Mouse (Mus musculus): Measurements from ENCODE around the gene Med13l. TPM values are rescaled to one million over a fixed set of nuclear protein-coding genes. Genes with fewer than 3 reads are reported as not detected.

Gene Med13l
- total RNA-seq, 2 experiments from 2014 or later: 25.1 to 25.6 TPM

GRCm38 (mm10) chr5:118591826-118592499 is 31.5 kb downstream of the Med13l start:
- DNase-seq (ENCODE audit: low spot score): no peak

GRCm38 (mm10) chr5:118594470-118595236 is 34.2 kb downstream of the Med13l start:
- peak; percentile 78 for DNase-seq (ENCODE audit: low spot score)

- DNase-seq (ENCODE audit: low spot score): no peak
Observed at GRCm38 (mm10) chr5:118595901-118596300, 35.4 kb downstream of the Med13l start.

GRCm38 (mm10) chr5:118596452-118597092 is 36.1 kb downstream of the Med13l start:
- no peak for DNase-seq (ENCODE audit: low spot score)

- DNase-seq (ENCODE audit: low spot score): no peak
Observed at GRCm38 (mm10) chr5:118598601-118599000, 38.1 kb downstream of the Med13l start.

- no peak for DNase-seq (ENCODE audit: low spot score)
Observed at GRCm38 (mm10) chr5:118601452-118601851, 41.0 kb downstream of the Med13l start.

GRCm38 (mm10) chr5:118602706-118603105 is 42.2 kb downstream of the Med13l start:
- no peak for DNase-seq (ENCODE audit: low spot score)

- DNase-seq (ENCODE audit: low spot score): no peak
Observed at GRCm38 (mm10) chr5:118605424-118606067, 45.1 kb downstream of the Med13l start.

- no peak for DNase-seq (ENCODE audit: low spot score)
Observed at GRCm38 (mm10) chr5:118606636-118607035, 46.2 kb downstream of the Med13l start.

GRCm38 (mm10) chr5:118607900-118608299 is 47.4 kb downstream of the Med13l start:
- no peak for DNase-seq (ENCODE audit: low spot score)

- DNase-seq (ENCODE audit: low spot score): no peak
Observed at GRCm38 (mm10) chr5:118610468-118610867, 50.0 kb downstream of the Med13l start.

- DNase-seq (ENCODE audit: low spot score): no peak
Observed at GRCm38 (mm10) chr5:118612956-118613631, 52.6 kb downstream of the Med13l start.

- DNase-seq (ENCODE audit: low spot score): no peak
Observed at GRCm38 (mm10) chr5:118613704-118614103, 53.2 kb downstream of the Med13l start.

GRCm38 (mm10) chr5:118614116-118614515 is 53.6 kb downstream of the Med13l start:
- no peak for DNase-seq (ENCODE audit: low spot score)

GRCm38 (mm10) chr5:118614571-118614981 is 54.1 kb downstream of the Med13l start:
- no peak for DNase-seq (ENCODE audit: low spot score)

GRCm38 (mm10) chr5:118618963-118619610 is 58.6 kb downstream of the Med13l start:
- no peak for DNase-seq (ENCODE audit: low spot score)

GRCm38 (mm10) chr5:118619801-118620200 is 59.3 kb downstream of the Med13l start:
- DNase-seq (ENCODE audit: low spot score): peak; percentile 44

GRCm38 (mm10) chr5:118620330-118620910 is 59.9 kb downstream of the Med13l start:
- DNase-seq (ENCODE audit: low spot score): no peak

- no peak for DNase-seq (ENCODE audit: low spot score)
Observed at GRCm38 (mm10) chr5:118621877-118622276, 61.4 kb downstream of the Med13l start.

GRCm38 (mm10) chr5:118622346-118622745 is 61.9 kb downstream of the Med13l start:
- DNase-seq (ENCODE audit: low spot score): no peak
